Mouse (Mus musculus): ENCODE results near the gene Plekhn1. TPM values are rescaled to one million over a fixed set of nuclear protein-coding genes. Genes with fewer than 3 reads are reported as not detected.

Plekhn1 gene
- polyA plus RNA-seq, 1 experiment from 2014 or later, result 31.9 TPM

DNA sequence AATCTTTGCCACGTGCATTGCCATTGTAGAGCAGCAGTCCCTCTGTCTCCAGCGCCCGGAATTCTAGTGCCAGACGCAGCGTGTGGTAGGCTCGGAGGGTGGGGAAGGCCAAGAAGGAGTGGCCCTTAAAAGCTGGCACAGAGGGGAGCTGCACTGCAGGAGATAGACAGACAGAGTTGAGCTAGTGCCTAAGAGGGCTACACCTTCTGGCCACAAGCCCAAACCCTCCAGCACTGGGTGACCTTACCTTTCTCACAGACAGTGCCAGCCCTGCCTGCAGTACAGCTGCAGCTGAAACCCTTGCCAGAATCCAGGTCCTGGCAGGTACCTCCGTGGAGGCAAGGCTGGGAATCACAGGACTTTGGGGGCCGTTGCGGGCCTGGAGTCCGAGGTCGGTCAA lies 62.8 kb downstream of the Plekhn1 start:
- no peaks in the 10 kb centered on the region for H3K27me3 ChIP-seq (replicated peaks; ENCODE audit: control insufficient read depth, insufficient read depth, low read length)
- H3K9ac ChIP-seq (replicated peaks; ENCODE audit: low read depth, low read length), result no peak overlapping the region
- 94% methylated on average over 11 of the region's 11 CpGs for WGBS
- no peak for ATAC-seq
- H3K4me2 ChIP-seq (ENCODE audit: low read length), result no peak overlapping the region
- H3K4me1 ChIP-seq (replicated peaks; ENCODE audit: control insufficient read depth, insufficient read depth, low read length), result no peaks in the 10 kb centered on the region
- no peak overlapping the region for H3K4me3 ChIP-seq (replicated peaks; ENCODE audit: low read length)
- peaks cover 79% of the 10 kb centered on the region for H3K36me3 ChIP-seq (ENCODE audit: control insufficient read depth, insufficient read depth)
- no peaks in the 10 kb centered on the region for H3K9me3 ChIP-seq (ENCODE audit: control insufficient read depth, low read length)
- no peak overlapping the region for H3K27ac ChIP-seq (ENCODE audit: low read length)

Small RNA genes within 50 kb of the gene (microRNA-seq; reads per million reads assigned to microRNA genes)
- gene Mir7658, result 2.7 reads per million, percentile 9 among the genes with 10 or more reads in this experiment

Other genes starting within 250 kb of the Plekhn1 start
- gene B3galt6, start 242.2 kb downstream of the Plekhn1 start, polyA plus RNA-seq (2015; fragmentation: Nextera tagmentation; extraction: Ambion mirVana), result 26.8 and 30.4 TPM in 2 replicates
- 118 and 125 TPM in 2 replicates for gene Sdf4, start 242.0 kb downstream of the Plekhn1 start, polyA plus RNA-seq (2015; fragmentation: Nextera tagmentation; extraction: Ambion mirVana)
- gene Tnfrsf4, start 221.0 kb downstream of the Plekhn1 start, polyA plus RNA-seq (2015; fragmentation: Nextera tagmentation; extraction: Ambion mirVana), result 1.0 and 1.4 TPM in 2 replicates
- gene Tnfrsf18, start 208.7 kb downstream of the Plekhn1 start, polyA plus RNA-seq (2015; fragmentation: Nextera tagmentation; extraction: Ambion mirVana), result 0.60 and 1.5 TPM in 2 replicates
- gene Ttll10, start 175.4 kb downstream of the Plekhn1 start, polyA plus RNA-seq (2015; fragmentation: Nextera tagmentation; extraction: Ambion mirVana), result not detected in 2 replicates
- 43.2 and 45.8 TPM in 2 replicates for gene 9430015G10Rik, start 124.9 kb downstream of the Plekhn1 start, polyA plus RNA-seq (2015; fragmentation: Nextera tagmentation; extraction: Ambion mirVana)
- 0.42 and 0.73 TPM in 2 replicates for gene Rnf223, start 104.3 kb downstream of the Plekhn1 start, polyA plus RNA-seq (2015; fragmentation: Nextera tagmentation; extraction: Ambion mirVana)
- gene Agrn, start 37.4 kb downstream of the Plekhn1 start, polyA plus RNA-seq (2015; fragmentation: Nextera tagmentation; extraction: Ambion mirVana), result 113 and 125 TPM in 2 replicates
- 1.5 TPM in 2 replicates for gene Isg15, start 34.0 kb downstream of the Plekhn1 start, polyA plus RNA-seq (2015; fragmentation: Nextera tagmentation; extraction: Ambion mirVana)
- gene AW011738, start 31.6 kb downstream of the Plekhn1 start, polyA plus RNA-seq (2015; fragmentation: Nextera tagmentation; extraction: Ambion mirVana), result 3.3 and 4.0 TPM in 2 replicates
- 1.7 and 1.8 TPM in 2 replicates for gene Perm1, start 19.0 kb downstream of the Plekhn1 start, polyA plus RNA-seq (2015; fragmentation: Nextera tagmentation; extraction: Ambion mirVana)
- 55.3 and 61.4 TPM in 2 replicates for gene Noc2l, start 1.2 kb upstream of the Plekhn1 start, polyA plus RNA-seq (2015; fragmentation: Nextera tagmentation; extraction: Ambion mirVana)
- gene Samd11, start 20.8 kb upstream of the Plekhn1 start, polyA plus RNA-seq (2015; fragmentation: Nextera tagmentation; extraction: Ambion mirVana), result 0.83 and 2.2 TPM in 2 replicates
- not detected in 2 replicates for gene Vmn2r-ps159, start 96.2 kb upstream of the Plekhn1 start, polyA plus RNA-seq (2015; fragmentation: Nextera tagmentation; extraction: Ambion mirVana)